Mouse (Mus musculus) hindbrain, embryonic 14.5 days (tissue): Measurements from ENCODE around the gene Actn1. TPM values are rescaled to one million over a fixed set of nuclear protein-coding genes. Genes with fewer than 3 reads are reported as not detected.

Experiments used
- ATAC-seq: fragments of 200-750 bp; cut with Nextera tagmentation; 2 replicates; pipeline ENCODE4 v1.8.0; 2017; ENCODE audit warnings: moderate number of reproducible peaks, mild to moderate bottlenecking, moderate TSS enrichment, moderate library complexity; ENCODE audit not compliant: low FRiP score
- DNase-seq: peaks from one replicate; pipeline ENCODE4 v3.0.0-alpha.2; 2015; ENCODE audit warnings: low spot score
- H3K27ac ChIP-seq: fragments of 300-500 bp; sonication (generic); 2 replicates; pipeline ENCODE4 v1.5.1; 2014; ENCODE audit warnings: mild to moderate bottlenecking, moderate library complexity
- H3K27me3 ChIP-seq: fragments of 300-500 bp; sonication (generic); 2 replicates; pipeline ENCODE4 v1.6.1; 2014; ENCODE audit warnings: mild to moderate bottlenecking, low read length, mixed read lengths; ENCODE audit not compliant: control insufficient read depth, insufficient read depth
- H3K36me3 ChIP-seq: fragments of 300-500 bp; sonication (generic); replicated peaks from 2 replicates; pipeline ENCODE4 v1.6.1; 2014; ENCODE audit not compliant: control insufficient read depth, insufficient read depth
- H3K4me1 ChIP-seq: fragments of 300-500 bp; sonication (generic); replicated peaks from 2 replicates; pipeline ENCODE4 v1.6.1; 2014; ENCODE audit warnings: antibody characterized with exemption, low read length, mixed read lengths; ENCODE audit not compliant: control insufficient read depth, insufficient read depth
- H3K4me2 ChIP-seq: fragments of 300-500 bp; sonication (generic); replicated peaks from 2 replicates; pipeline ENCODE4 v1.6.1; 2014; ENCODE audit warnings: mild to moderate bottlenecking, moderate library complexity
- H3K4me3 ChIP-seq: fragments of 300-500 bp; sonication (generic); replicated peaks from 2 replicates; pipeline ENCODE4 v1.5.1; 2014; ENCODE audit warnings: mild to moderate bottlenecking, low read length
- H3K9ac ChIP-seq: fragments of 300-500 bp; sonication (generic); 2 replicates; pipeline ENCODE4 v1.6.1; 2014
- H3K9me3 ChIP-seq: fragments of 300-500 bp; sonication (generic); 2 replicates; pipeline ENCODE4 v1.6.1; 2016; ENCODE audit warnings: low read length; ENCODE audit not compliant: control insufficient read depth
- WGBS: fragments of 180-500 bp; shearing (Covaris S2); extraction: QIAGEN DNeasy Blood & Tissue Kit; methylation state at CpG from one replicate; pipeline ENCODE4 v1.1.7; 2014; 5-methylcytosine and 5-hydroxymethylcytosine counted together
- polyA plus RNA-seq: library from polyadenylated mRNA; unstranded; fragments of >200 nt; fragmentation: Nextera tagmentation; extraction: Ambion mirVana; gene quantifications from 2 replicates; pipeline ENCODE4 v1.2.1, GENCODE M21; 2014

Gene Actn1
- polyA plus RNA-seq, 1 experiment from 2014 or later: 9.9 TPM

- Histone ChIP-seq H3K27ac (no peak overlapping the region), H3K9ac (no peak overlapping the region), H3K4me2 (no peak overlapping the region), H3K27me3 (no peaks in the 10 kb centered on the region), H3K4me1 (0 out of 2 replicates have a peak, but pooled peaks cover under 1% of the 10 kb centered on the region), H3K36me3 (no peaks in the 10 kb centered on the region), H3K4me3 (no peak overlapping the region), H3K9me3 (no peaks in the 10 kb centered on the region)
- no peak for DNase-seq
- WGBS: 77% methylated on average over 4 of the region's 4 CpGs
- ATAC-seq: no peak
These were observed 49.2 kb downstream of the Actn1 start for GRCm38 (mm10) chr12:80210791-80211612.

DNA sequence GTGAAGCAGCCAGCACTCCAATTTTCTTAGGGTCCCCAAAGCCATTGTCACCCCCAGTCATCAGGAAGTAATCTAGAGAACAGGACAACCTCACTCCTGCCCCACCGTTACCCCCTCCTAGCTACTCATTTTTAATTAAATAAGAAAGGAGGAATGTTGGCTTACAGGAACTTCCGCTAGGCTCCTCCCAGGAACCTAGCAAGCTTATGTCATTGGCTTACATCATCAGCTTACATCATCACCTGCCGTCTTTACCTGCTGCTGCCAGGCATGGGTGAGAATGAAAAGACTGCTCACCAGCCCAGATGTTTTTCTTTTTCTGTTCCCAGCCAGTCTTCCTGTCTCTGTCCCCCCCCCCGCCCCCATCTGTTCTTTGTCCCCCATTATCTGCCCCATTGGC, 50.3 kb downstream of the Actn1 start:
- no peaks in the 10 kb centered on the region for H3K9me3 ChIP-seq
- peaks cover 2% of the 10 kb centered on the region; the same call in 1 of the 2 replicates for H3K36me3 ChIP-seq
- H3K9ac ChIP-seq: no peak overlapping the region
- no peak for DNase-seq
- H3K4me1 ChIP-seq: no peaks in the 10 kb centered on the region
- H3K4me3 ChIP-seq: no peak overlapping the region
- 92% methylated on average over 4 of the region's 4 CpGs for WGBS
- no peak for ATAC-seq
- no peaks in the 10 kb centered on the region for H3K27me3 ChIP-seq
- no peak overlapping the region for H3K27ac ChIP-seq
- no peak overlapping the region for H3K4me2 ChIP-seq

DNA sequence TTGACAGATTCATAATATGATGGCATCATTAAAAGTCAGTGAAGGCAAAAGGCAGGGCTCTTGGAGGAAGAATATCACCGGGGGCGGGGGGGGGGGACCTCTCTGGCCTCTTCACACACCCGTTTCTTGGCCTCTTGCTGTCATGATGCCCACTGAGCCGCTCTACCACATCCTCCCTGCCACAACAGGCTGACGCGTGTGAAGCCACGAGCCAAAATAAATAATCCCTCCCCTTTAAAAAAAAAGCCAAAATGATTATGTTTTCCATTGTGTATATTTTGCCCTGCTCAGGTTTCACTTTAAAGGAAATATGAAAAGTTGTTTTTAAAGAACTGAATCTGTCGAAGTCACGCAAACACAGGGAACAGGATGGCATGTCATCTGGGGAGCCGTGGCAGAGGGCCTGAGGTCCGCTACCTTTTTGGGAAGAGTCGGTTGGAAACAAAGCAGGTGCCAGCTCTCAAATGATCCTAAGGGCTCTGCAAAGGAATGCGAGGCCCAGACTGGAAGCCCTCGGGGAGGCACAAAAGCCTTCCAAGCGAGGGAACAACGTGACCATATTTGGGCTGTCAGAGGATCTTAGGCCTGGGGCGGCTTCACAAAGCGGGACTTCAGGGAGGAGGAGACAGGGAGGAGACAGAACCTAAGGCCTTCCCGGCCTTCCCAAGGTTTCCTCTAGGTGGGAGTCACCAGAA, 51.9 kb downstream of the Actn1 start:
- H3K9ac ChIP-seq: no peak overlapping the region
- DNase-seq (no peak), ATAC-seq (no peak)
- H3K4me1 ChIP-seq: 0 out of 2 replicates have a peak, but pooled peaks cover 8% of the 10 kb centered on the region
- no peak overlapping the region for H3K4me3 ChIP-seq
- H3K27me3 ChIP-seq: no peaks in the 10 kb centered on the region
- H3K27ac ChIP-seq: no peak overlapping the region
- H3K4me2 ChIP-seq: no peak overlapping the region
- 57% methylated on average over 19 of the region's 19 CpGs for WGBS
- peaks cover 15% of the 10 kb centered on the region; the same call in 1 of the 2 replicates for H3K36me3 ChIP-seq
- H3K9me3 ChIP-seq: no peaks in the 10 kb centered on the region

DNA sequence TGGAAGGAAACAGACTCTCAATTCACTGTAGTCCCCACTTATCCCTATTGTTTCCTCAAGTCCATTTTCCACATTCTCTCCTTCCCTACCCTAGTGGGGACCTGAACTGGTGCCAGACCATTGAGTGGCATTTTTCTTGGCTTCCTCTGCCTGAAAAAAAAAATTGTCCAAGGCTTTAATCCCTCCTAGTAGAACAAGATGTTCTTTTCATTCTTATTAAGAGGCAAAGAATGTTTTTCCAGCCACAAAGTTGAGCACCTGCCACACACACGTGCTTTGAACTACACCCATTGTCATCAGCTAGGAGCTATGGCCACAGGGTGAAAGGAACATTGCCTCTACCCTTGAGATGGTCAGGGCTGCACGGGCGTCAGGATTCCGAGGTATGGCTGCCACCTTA, 56.9 kb downstream of the Actn1 start:
- Histone ChIP-seq H3K27ac (no peak overlapping the region), H3K9ac (no peak overlapping the region), H3K36me3 (peaks cover 15% of the 10 kb centered on the region; the same call in 1 of the 2 replicates), H3K27me3 (no peaks in the 10 kb centered on the region), H3K4me1 (0 out of 2 replicates have a peak, but pooled peaks cover 10% of the 10 kb centered on the region), H3K9me3 (no peaks in the 10 kb centered on the region), H3K4me2 (no peak overlapping the region), H3K4me3 (no peak overlapping the region)
- WGBS: 75% methylated on average over 4 of the region's 4 CpGs
- no peak for DNase-seq
- no peak for ATAC-seq

- DNase-seq: no peak
- Histone ChIP-seq H3K9ac (no peak overlapping the region), H3K9me3 (no peaks in the 10 kb centered on the region), H3K4me2 (no peak overlapping the region), H3K4me1 (0 out of 2 replicates have a peak, but pooled peaks cover 10% of the 10 kb centered on the region), H3K4me3 (no peak overlapping the region), H3K27ac (no peak overlapping the region), H3K36me3 (peaks cover 15% of the 10 kb centered on the region; the same call in 1 of the 2 replicates), H3K27me3 (no peaks in the 10 kb centered on the region)
- no peak for ATAC-seq
- WGBS: 73% methylated on average over 2 of the region's 2 CpGs
These were observed 60.4 kb downstream of the Actn1 start for GRCm38 (mm10) chr12:80199738-80200137.

GRCm38 (mm10) chr12:80198487-80198886, 61.7 kb downstream of the Actn1 start:
- DNase-seq (peak; percentile 83), ATAC-seq (peak; percentile 65; the same call in 1 of the 2 replicates)
- H3K36me3 ChIP-seq: 0 out of 2 replicates have a peak, but pooled peaks cover 3% of the 10 kb centered on the region
- no peak overlapping the region for H3K27ac ChIP-seq
- 30% methylated on average over 3 of the region's 3 CpGs for WGBS
- no peak overlapping the region for H3K4me3 ChIP-seq
- H3K4me1 ChIP-seq: 0 out of 2 replicates have a peak, but pooled peaks cover 4% of the 10 kb centered on the region
- H3K9ac ChIP-seq: no peak overlapping the region
- no peaks in the 10 kb centered on the region for H3K9me3 ChIP-seq
- no peaks in the 10 kb centered on the region for H3K27me3 ChIP-seq
- no peak overlapping the region for H3K4me2 ChIP-seq

GRCm38 (mm10) chr12:80197343-80197742, 62.8 kb downstream of the Actn1 start:
- Histone ChIP-seq H3K9ac (no peak overlapping the region), H3K4me2 (no peak overlapping the region), H3K4me1 (no peaks in the 10 kb centered on the region), H3K27me3 (no peaks in the 10 kb centered on the region), H3K9me3 (no peaks in the 10 kb centered on the region), H3K27ac (no peak overlapping the region), H3K4me3 (no peak overlapping the region), H3K36me3 (peaks cover 11% of the 10 kb centered on the region; the same call in 1 of the 2 replicates)
- 79% methylated on average over 10 of the region's 10 CpGs for WGBS
- DNase-seq (peak; percentile 72), ATAC-seq (no peak)

DNA sequence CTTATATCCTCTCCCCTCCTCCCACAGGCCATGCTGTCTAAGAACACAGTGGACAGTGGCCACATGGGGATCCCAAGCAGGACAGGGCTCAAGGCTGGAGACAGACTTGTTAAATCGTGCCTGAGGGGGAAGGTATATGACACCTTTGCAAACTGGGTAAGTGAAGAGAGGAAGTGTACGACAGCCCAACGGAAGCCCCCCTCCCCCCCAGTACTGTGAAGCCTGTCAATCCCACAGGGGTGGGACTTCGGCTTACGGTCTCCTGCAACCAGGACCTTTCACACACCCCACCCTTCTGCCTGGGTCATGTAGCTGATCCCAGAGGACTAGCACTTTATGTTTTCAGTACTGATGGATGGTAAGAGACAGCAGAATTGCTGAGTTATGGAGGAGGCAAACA, 68.4 kb downstream of the Actn1 start:
- no peak for DNase-seq
- no peaks in the 10 kb centered on the region for H3K9me3 ChIP-seq
- ATAC-seq: no peak
- H3K27ac ChIP-seq: no peak overlapping the region
- no peak overlapping the region for H3K4me3 ChIP-seq
- H3K4me1 ChIP-seq: no peaks in the 10 kb centered on the region
- H3K4me2 ChIP-seq: no peak overlapping the region
- WGBS: 84% methylated on average over 5 of the region's 5 CpGs
- no peak overlapping the region for H3K9ac ChIP-seq
- H3K36me3 ChIP-seq: peaks cover 19% of the 10 kb centered on the region; the same call in 1 of the 2 replicates
- H3K27me3 ChIP-seq: no peaks in the 10 kb centered on the region

DNA sequence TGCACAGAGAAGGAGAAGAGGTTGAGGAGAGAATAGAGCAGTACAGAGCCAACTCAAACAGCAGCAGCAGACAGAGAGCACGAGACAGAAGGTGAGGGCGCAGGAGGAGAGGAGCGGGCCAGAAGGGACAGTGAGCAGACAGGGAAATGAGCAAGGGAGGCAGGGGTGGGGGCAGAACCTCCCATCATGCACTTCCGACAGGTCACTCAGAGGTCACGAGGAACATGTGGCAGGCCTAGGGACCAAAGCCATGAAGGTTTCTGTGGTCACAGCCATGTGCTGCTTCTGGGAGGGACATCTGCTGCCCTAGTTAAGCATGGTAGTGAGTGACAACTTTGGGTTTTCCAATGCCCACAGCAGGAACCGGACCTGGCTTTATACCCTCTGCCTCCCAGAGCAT, 68.8 kb downstream of the Actn1 start:
- Histone ChIP-seq H3K27ac (no peak overlapping the region), H3K36me3 (peaks cover 19% of the 10 kb centered on the region; the same call in 1 of the 2 replicates), H3K9ac (no peak overlapping the region), H3K4me1 (no peaks in the 10 kb centered on the region), H3K27me3 (no peaks in the 10 kb centered on the region), H3K4me2 (no peak overlapping the region), H3K4me3 (no peak overlapping the region), H3K9me3 (no peaks in the 10 kb centered on the region)
- 78% methylated on average over 6 of the region's 6 CpGs for WGBS
- DNase-seq (no peak), ATAC-seq (no peak)
